Mouse (Mus musculus) embryonic facial prominence, embryonic 11.5 days (tissue): ENCODE data around the gene Patl2. TPM values are rescaled to one million over a fixed set of nuclear protein-coding genes. Genes with fewer than 3 reads are reported as not detected.

Experiments
- ATAC-seq: fragments of 200-750 bp; cut with Nextera tagmentation; replicated peaks from 2 replicates; pipeline ENCODE4 v1.8.0; 2017; ENCODE audit warnings: low read depth; ENCODE audit not compliant: insufficient number of reproducible peaks, low FRiP score, low TSS enrichment
- DNase-seq: peaks from one replicate; pipeline ENCODE4 v3.0.0-alpha.2; 2015; ENCODE audit warnings: low spot score
- H3K27ac ChIP-seq: fragments of 300-500 bp; sonication (generic); replicated peaks from 2 replicates; pipeline ENCODE4 v1.5.1; 2014; ENCODE audit warnings: mild to moderate bottlenecking, low read depth, low read length, control low read depth
- H3K27me3 ChIP-seq: fragments of 300-500 bp; sonication (generic); 2 replicates; pipeline ENCODE4 v1.6.1; 2014; ENCODE audit warnings: mild to moderate bottlenecking, low read length, moderate library complexity, mixed read lengths; ENCODE audit not compliant: control insufficient read depth, insufficient read depth
- H3K36me3 ChIP-seq: fragments of 300-500 bp; sonication (generic); replicated peaks from 2 replicates; pipeline ENCODE4 v1.6.1; 2014; ENCODE audit warnings: low read depth, mild to moderate bottlenecking, low read length, moderate library complexity, mixed read lengths; ENCODE audit not compliant: control insufficient read depth, insufficient read depth
- H3K4me1 ChIP-seq: fragments of 300-500 bp; sonication (generic); 2 replicates; pipeline ENCODE4 v1.6.1; 2014; ENCODE audit warnings: low read length, mixed read lengths; ENCODE audit not compliant: control insufficient read depth, insufficient read depth
- H3K4me2 ChIP-seq: fragments of 300-500 bp; sonication (generic); 2 replicates; pipeline ENCODE4 v1.6.1; 2014; ENCODE audit warnings: low read depth, mild to moderate bottlenecking, control low read depth, low read length, moderate library complexity
- H3K4me3 ChIP-seq: fragments of 300-500 bp; sonication (generic); 2 replicates; pipeline ENCODE4 v1.5.1; 2014; ENCODE audit warnings: low read depth, low read length, control low read depth
- H3K9ac ChIP-seq: fragments of 300-500 bp; sonication (generic); replicated peaks from 2 replicates; pipeline ENCODE4 v1.6.1; 2014; ENCODE audit warnings: mild to moderate bottlenecking, control low read depth, low read length
- H3K9me3 ChIP-seq: fragments of 300-500 bp; sonication (generic); replicated peaks from 2 replicates; pipeline ENCODE4 v1.6.1; 2016; ENCODE audit warnings: mild to moderate bottlenecking, low read length, inconsistent platforms, mixed read lengths; ENCODE audit not compliant: control insufficient read depth
- WGBS: fragments of 180-500 bp; shearing (Covaris S2); extraction: QIAGEN DNeasy Blood & Tissue Kit; methylation state at CpG from one replicate; pipeline ENCODE4 v1.1.7; 2014; 5-methylcytosine and 5-hydroxymethylcytosine counted together
- polyA plus RNA-seq: library from polyadenylated mRNA; unstranded; fragments of >200 nt; fragmentation: Nextera tagmentation; extraction: Ambion mirVana; gene quantifications from 2 replicates; pipeline ENCODE4 v1.2.1, GENCODE M21; 2014

The Patl2 gene
- polyA plus RNA-seq: 0.11 TPM in 1 of 2 replicates, not detected in the other

DNA sequence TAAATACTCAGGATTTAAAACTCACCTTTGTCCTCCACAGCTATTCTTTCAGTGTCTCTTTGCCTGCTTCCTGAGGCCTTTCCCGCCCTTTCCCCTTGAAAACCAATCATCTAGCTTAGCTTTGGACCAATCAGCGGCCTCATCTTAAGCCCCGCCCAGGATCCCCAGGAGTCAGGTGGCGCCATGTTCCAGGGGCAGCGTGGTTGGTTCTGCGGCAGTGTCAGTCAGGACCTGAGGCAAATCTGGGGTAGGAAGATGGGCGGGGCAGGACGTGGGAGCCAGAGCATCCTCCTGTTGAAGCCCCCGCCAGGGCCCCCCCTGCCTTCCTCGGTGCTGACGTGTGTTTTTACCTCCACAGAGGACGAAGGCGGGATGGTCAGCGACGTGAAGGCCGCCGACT lies at the start of gene Patl2, which contains the start of gene Terb2:
TSS of gene Patl2 (minus strand) at position 84 of the 400 bp plus-strand sequence.
TSS of gene Terb2 (plus strand) at position 167 of the 400 bp plus-strand sequence.
- H3K27ac ChIP-seq: no peak within 1 kb of the TSS
- no peaks in the 10 kb centered on the region for H3K4me1 ChIP-seq
- H3K4me3 ChIP-seq: no peak within 1 kb of the TSS
- ATAC-seq (no peak), DNase-seq (no peak)
- H3K36me3 ChIP-seq: no peaks in the 10 kb centered on the region
- 84% methylated on average over 17 of the region's 17 CpGs for WGBS
- no peaks in the 10 kb centered on the region for H3K9me3 ChIP-seq
- H3K9ac ChIP-seq: no peak within 1 kb of the TSS
- H3K27me3 ChIP-seq: no peaks in the 10 kb centered on the region
- H3K4me2 ChIP-seq: no peak within 1 kb of the TSS

GRCm38 (mm10) chr2:122235425-122235824 lies 49.4 kb upstream of the Patl2 start:
- no peak overlapping the region for H3K9ac ChIP-seq
- DNase-seq (no peak), ATAC-seq (no peak)
- H3K36me3 ChIP-seq: no peaks in the 10 kb centered on the region
- WGBS: 82% methylated on average over 2 of the region's 2 CpGs
- no peak overlapping the region for H3K27ac ChIP-seq
- H3K27me3 ChIP-seq: no peaks in the 10 kb centered on the region
- no peaks in the 10 kb centered on the region for H3K4me1 ChIP-seq
- H3K4me2 ChIP-seq: peak overlapping the region; percentile 58; the same call in 1 of the 2 replicates
- no peaks in the 10 kb centered on the region for H3K9me3 ChIP-seq
- H3K4me3 ChIP-seq: no peak overlapping the region

DNA sequence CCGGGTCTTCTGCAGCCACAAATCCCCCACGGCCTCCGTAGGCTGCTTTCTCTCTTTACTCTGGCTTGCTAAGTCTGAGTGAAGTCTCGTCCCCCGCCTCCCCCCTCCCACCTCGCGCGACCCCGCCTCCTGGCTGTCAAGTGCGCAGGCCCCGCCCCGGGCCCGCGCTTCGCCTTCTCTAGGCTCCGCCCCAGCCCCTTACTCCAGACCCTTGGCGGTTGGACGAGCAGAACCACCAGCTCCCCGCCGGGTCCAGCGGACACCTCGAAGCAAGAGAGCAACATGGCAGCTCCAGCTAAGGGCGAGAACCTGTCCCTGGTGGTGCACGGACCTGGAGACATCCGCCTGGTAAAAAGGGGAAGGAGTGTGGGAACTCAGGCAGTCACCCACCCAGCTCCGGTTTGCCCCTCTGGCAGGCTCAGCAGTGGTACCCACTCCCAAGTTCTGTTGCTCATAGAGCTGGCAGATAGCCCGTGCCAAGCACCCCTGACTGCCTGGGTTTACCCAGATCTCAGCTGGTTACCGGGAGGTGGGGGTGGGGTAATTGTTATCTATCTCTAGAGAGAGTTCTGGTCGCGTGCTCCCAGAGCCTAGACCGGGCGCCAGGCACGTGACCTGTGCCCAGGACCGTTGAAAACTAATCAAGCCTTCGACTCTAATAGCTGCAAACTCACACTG lies 48.8 kb upstream of the Patl2 start, which contains the start of gene Sord:
TSS of gene Sord (plus strand) at position 139 of the 678 bp plus-strand sequence.
- no peak within 1 kb of the TSS for H3K27ac ChIP-seq
- H3K9me3 ChIP-seq: no peaks in the 10 kb centered on the region
- peak within 1 kb of the TSS; percentile 50 for H3K4me3 ChIP-seq
- peak within 1 kb of the TSS; percentile 58 for H3K4me2 ChIP-seq
- no peaks in the 10 kb centered on the region for H3K27me3 ChIP-seq
- ATAC-seq (peak; percentile 90), DNase-seq (peak; percentile 95)
- H3K36me3 ChIP-seq: no peaks in the 10 kb centered on the region
- no peaks in the 10 kb centered on the region for H3K4me1 ChIP-seq
- 1% methylated on average over 34 of the region's 35 CpGs for WGBS
- H3K9ac ChIP-seq: peak within 1 kb of the TSS; percentile 57

DNA sequence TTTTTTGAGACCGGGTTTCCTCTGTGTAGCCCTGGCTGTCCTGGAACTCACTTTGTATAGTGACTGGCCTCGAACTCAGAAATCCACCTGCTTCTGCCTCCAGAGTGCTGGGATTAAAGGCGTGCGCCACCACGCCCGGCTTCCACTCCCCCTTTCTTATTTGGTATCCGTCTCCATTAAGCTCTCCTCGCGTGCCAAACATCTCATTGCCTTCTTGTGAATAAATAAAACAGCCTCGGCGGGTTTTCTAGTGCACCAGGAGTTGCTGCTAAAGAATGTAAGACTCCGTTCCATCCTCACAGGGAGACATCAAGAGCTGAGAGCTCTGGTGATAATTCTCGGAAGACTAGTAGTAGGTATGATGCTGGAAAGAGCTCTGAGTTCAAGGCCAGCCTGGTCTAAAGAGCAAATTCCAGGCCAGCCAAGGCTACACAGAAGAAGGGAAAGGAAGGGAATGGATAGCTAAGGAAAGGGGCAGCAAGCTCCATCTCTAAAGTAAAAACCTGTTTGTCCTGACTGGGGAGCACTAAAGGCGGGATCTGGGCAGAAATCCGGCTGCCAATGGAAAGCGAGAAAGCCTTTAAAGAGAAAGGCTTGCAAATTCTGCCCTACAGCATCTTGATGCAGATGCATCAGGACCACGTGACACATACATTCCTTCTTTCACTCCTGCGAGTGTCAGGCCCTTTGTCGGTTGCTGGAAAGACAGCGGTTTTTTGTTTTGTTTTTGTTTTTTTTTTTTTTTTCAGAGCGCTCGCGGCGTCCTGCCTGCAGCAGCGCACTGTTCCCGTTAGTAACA lies 48.0 kb upstream of the Patl2 start:
- no peaks in the 10 kb centered on the region for H3K4me1 ChIP-seq
- no peaks in the 10 kb centered on the region for H3K9me3 ChIP-seq
- no peak overlapping the region for H3K27ac ChIP-seq
- peak overlapping the region; percentile 58 for H3K4me2 ChIP-seq
- DNase-seq: peak; percentile 73
- peak overlapping the region; percentile 50 for H3K4me3 ChIP-seq
- no peaks in the 10 kb centered on the region for H3K36me3 ChIP-seq
- peak; percentile 10; the same call in 1 of the 2 replicates for ATAC-seq
- 6% methylated on average over 26 of the region's 26 CpGs for WGBS
- no peaks in the 10 kb centered on the region for H3K27me3 ChIP-seq
- H3K9ac ChIP-seq: peak overlapping the region; percentile 57

DNA sequence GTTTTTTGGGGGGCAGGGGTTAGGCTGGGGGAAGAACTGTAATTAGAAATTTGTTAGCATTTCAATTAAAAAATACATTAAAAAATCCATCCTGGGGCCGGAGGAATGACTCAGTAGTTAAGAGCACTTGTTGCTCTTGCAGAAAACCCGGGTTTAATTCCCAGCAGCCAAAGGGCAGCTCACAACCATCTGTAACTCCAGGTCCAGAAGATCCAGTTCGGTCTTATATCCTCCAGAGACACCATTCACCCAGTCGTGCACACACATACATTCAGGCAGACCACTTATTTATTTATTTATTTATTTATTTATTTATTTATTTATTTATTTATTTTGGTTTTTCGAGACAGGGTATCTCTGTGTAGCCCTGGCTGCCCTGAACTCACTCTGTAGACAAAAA lies 47.4 kb upstream of the Patl2 start:
- no peaks in the 10 kb centered on the region for H3K4me1 ChIP-seq
- H3K9me3 ChIP-seq: no peaks in the 10 kb centered on the region
- no peak overlapping the region for H3K4me3 ChIP-seq
- no peaks in the 10 kb centered on the region for H3K36me3 ChIP-seq
- WGBS: 59% methylated on average over 5 of the region's 5 CpGs
- H3K27ac ChIP-seq: no peak overlapping the region
- ATAC-seq (0 out of 2 replicates have a peak, but pooled peaks have one; percentile 5), DNase-seq (no peak)
- no peak overlapping the region for H3K9ac ChIP-seq
- no peaks in the 10 kb centered on the region for H3K27me3 ChIP-seq
- no peak overlapping the region for H3K4me2 ChIP-seq

DNA sequence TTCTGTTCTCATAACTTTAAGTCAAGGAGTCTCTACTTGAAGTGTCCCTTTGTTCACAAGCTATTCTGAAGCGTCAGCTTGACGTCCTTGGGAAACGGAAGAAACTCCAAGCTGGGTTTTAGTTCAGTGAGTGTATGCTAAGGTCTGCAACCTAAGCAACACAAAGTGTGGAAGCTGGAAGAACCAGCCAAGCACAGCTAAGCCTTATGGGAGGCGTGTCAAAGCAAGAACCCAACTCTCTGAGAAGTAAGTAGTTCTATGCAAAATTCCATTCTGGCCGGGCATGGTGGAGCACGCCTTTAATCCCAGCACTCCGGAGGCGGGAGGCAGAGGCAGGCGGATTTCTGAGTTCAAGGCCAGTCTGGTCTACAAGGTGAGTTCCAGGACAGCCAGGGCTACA lies 45.6 kb upstream of the Patl2 start:
- H3K4me3 ChIP-seq: no peak overlapping the region
- H3K9ac ChIP-seq: no peak overlapping the region
- no peaks in the 10 kb centered on the region for H3K27me3 ChIP-seq
- no peaks in the 10 kb centered on the region for H3K36me3 ChIP-seq
- DNase-seq: no peak
- no peak overlapping the region for H3K4me2 ChIP-seq
- no peaks in the 10 kb centered on the region for H3K4me1 ChIP-seq
- ATAC-seq: no peak
- WGBS: 81% methylated on average over 9 of the region's 9 CpGs
- H3K9me3 ChIP-seq: no peaks in the 10 kb centered on the region
- H3K27ac ChIP-seq: no peak overlapping the region

DNA sequence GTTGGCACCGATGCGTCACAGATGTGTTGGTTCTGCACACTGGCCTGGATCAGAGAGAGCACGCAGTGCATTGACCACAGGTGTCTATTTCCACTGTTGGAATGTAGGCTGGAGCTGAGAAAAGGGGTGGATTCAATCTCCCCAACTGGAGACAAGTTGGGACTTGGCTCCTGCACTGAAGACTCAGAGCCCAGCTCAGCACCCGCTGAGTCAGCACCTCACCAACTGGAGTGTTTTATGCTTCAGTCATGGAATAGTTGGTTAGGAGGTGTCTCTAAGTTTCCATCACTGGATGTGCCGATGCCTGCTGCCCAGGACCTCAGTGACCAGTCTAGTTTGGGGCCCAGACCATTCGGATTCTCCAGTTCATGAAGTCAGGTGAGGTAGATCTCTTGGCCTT lies 44.4 kb upstream of the Patl2 start:
- ATAC-seq: no peak
- Histone ChIP-seq H3K27ac (no peak overlapping the region), H3K4me2 (no peak overlapping the region), H3K36me3 (no peaks in the 10 kb centered on the region), H3K4me3 (no peak overlapping the region), H3K27me3 (no peaks in the 10 kb centered on the region), H3K4me1 (no peaks in the 10 kb centered on the region), H3K9me3 (no peaks in the 10 kb centered on the region), H3K9ac (no peak overlapping the region)
- DNase-seq: no peak
- 79% methylated on average over 6 of the region's 6 CpGs for WGBS

- H3K4me2 ChIP-seq: no peak overlapping the region
- no peaks in the 10 kb centered on the region for H3K36me3 ChIP-seq
- DNase-seq (no peak), ATAC-seq (no peak)
- no peak overlapping the region for H3K9ac ChIP-seq
- no peaks in the 10 kb centered on the region for H3K27me3 ChIP-seq
- H3K4me1 ChIP-seq: no peaks in the 10 kb centered on the region
- no peaks in the 10 kb centered on the region for H3K9me3 ChIP-seq
- H3K4me3 ChIP-seq: no peak overlapping the region
- no peak overlapping the region for H3K27ac ChIP-seq
Observed at GRCm38 (mm10) chr2:122223654-122224053, 37.7 kb upstream of the Patl2 start.
